Mouse (Mus musculus): Measurements from ENCODE around the gene Sos2. TPM values are rescaled to one million over a fixed set of nuclear protein-coding genes. Genes with fewer than 3 reads are reported as not detected.
"Not testable (repeated sequence)": the region's sequence is repeated elsewhere in the genome, so short reads cannot be mapped to it uniquely, and the experiment has no call there.

The Sos2 gene
- total and polyA plus RNA-seq, 3 experiments, result 11.6 to 123 (median 39.9) TPM

- peaks cover 4% of the 10 kb centered on the region; the same call in 1 of the 2 replicates for H3K4me1 ChIP-seq (ENCODE audit: insufficient read depth, low read depth, low read length)
- no peak for DNase-seq (ENCODE audit: low spot score)
- TF ChIP-seq GATA1 (IDR thresholded peaks at IDR 0.05; ENCODE audit: borderline replicate concordance, low read length) (no peak), CTCF (IDR thresholded peaks at IDR 0.05; ENCODE audit: low read depth, low read length) (no peak), POLR2AphosphoS5 (IDR thresholded peaks at IDR 0.05; ENCODE audit: insufficient replicate concordance, low read depth, low read length) (no peak), TAL1 (conservative IDR thresholded peaks at IDR 0.05; ENCODE audit: low read depth, low read length) (no peak), GATA2 (IDR thresholded peaks at IDR 0.05; ENCODE audit: borderline replicate concordance, low read depth, low read length) (no peak)
- H3K27me3 ChIP-seq (ENCODE audit: insufficient read depth, low read length), result no peaks in the 10 kb centered on the region
- ATAC-seq (ENCODE audit: extremely low read depth, insufficient number of reproducible peaks, low FRiP score, poor library complexity, severe bottlenecking), result no peak
- no peaks in the 10 kb centered on the region for H3K9me3 ChIP-seq (replicated peaks)
- no peak overlapping the region for H3K4me3 ChIP-seq (ENCODE audit: low read depth, low read length)
- peaks cover 72% of the 10 kb centered on the region for H3K36me3 ChIP-seq (replicated peaks)
Measured at GRCm38 (mm10) chr12:69642877-69643276, 38.8 kb downstream of the Sos2 start.

GRCm38 (mm10) chr12:69634761-69635160 lies 46.9 kb downstream of the Sos2 start:
- Histone ChIP-seq H3K27me3 (ENCODE audit: insufficient read depth, low read length) (no peaks in the 10 kb centered on the region), H3K4me3 (ENCODE audit: low read depth, low read length) (no peak overlapping the region), H3K36me3 (replicated peaks) (peaks cover 60% of the 10 kb centered on the region), H3K4me1 (ENCODE audit: insufficient read depth, low read depth, low read length) (no peaks in the 10 kb centered on the region), H3K9me3 (replicated peaks) (no peaks in the 10 kb centered on the region)
- peak; percentile 54; the same call in 1 of the 2 replicates for ATAC-seq (ENCODE audit: extremely low read depth, insufficient number of reproducible peaks, low FRiP score, poor library complexity, severe bottlenecking)
- DNase-seq (ENCODE audit: low spot score), result no peak
- TF ChIP-seq TAL1 (conservative IDR thresholded peaks at IDR 0.05; ENCODE audit: low read depth, low read length) (no peak), GATA1 (IDR thresholded peaks at IDR 0.05; ENCODE audit: borderline replicate concordance, low read length) (no peak), CTCF (IDR thresholded peaks at IDR 0.05; ENCODE audit: low read depth, low read length) (no peak), GATA2 (IDR thresholded peaks at IDR 0.05; ENCODE audit: borderline replicate concordance, low read depth, low read length) (no peak), POLR2AphosphoS5 (IDR thresholded peaks at IDR 0.05; ENCODE audit: insufficient replicate concordance, low read depth, low read length) (no peak)

GRCm38 (mm10) chr12:69618590-69618989 lies 63.1 kb downstream of the Sos2 start:
- not testable (repeated sequence) for H3K27me3 ChIP-seq (ENCODE audit: insufficient read depth, low read length); H3K9me3 ChIP-seq (replicated peaks); DNase-seq (ENCODE audit: low spot score); H3K4me3 ChIP-seq (ENCODE audit: low read depth, low read length); H3K4me1 ChIP-seq (ENCODE audit: insufficient read depth, low read depth, low read length); ATAC-seq (ENCODE audit: extremely low read depth, insufficient number of reproducible peaks, low FRiP score, poor library complexity, severe bottlenecking)
- peaks cover 65% of the 10 kb centered on the region for H3K36me3 ChIP-seq (replicated peaks)

- H3K9me3 ChIP-seq (replicated peaks), result no peaks in the 10 kb centered on the region
- TF ChIP-seq GATA2 (IDR thresholded peaks at IDR 0.05; ENCODE audit: borderline replicate concordance, low read depth, low read length) (no peak), POLR2AphosphoS5 (IDR thresholded peaks at IDR 0.05; ENCODE audit: insufficient replicate concordance, low read depth, low read length) (no peak), CTCF (IDR thresholded peaks at IDR 0.05; ENCODE audit: low read depth, low read length) (no peak), GATA1 (IDR thresholded peaks at IDR 0.05; ENCODE audit: borderline replicate concordance, low read length) (no peak), TAL1 (conservative IDR thresholded peaks at IDR 0.05; ENCODE audit: low read depth, low read length) (no peak)
- no peaks in the 10 kb centered on the region for H3K27me3 ChIP-seq (ENCODE audit: insufficient read depth, low read length)
- peaks cover 58% of the 10 kb centered on the region for H3K36me3 ChIP-seq (replicated peaks)
- DNase-seq (ENCODE audit: low spot score) (no peak), ATAC-seq (ENCODE audit: extremely low read depth, insufficient number of reproducible peaks, low FRiP score, poor library complexity, severe bottlenecking) (no peak)
- peaks cover 2% of the 10 kb centered on the region; the same call in 1 of the 2 replicates for H3K4me1 ChIP-seq (ENCODE audit: insufficient read depth, low read depth, low read length)
- H3K4me3 ChIP-seq (ENCODE audit: low read depth, low read length), result no peak overlapping the region
Measured at GRCm38 (mm10) chr12:69604367-69604766, 77.3 kb downstream of the Sos2 start.

- Histone ChIP-seq H3K9me3 (replicated peaks) (no peaks in the 10 kb centered on the region), H3K27me3 (ENCODE audit: insufficient read depth, low read length) (no peaks in the 10 kb centered on the region), H3K4me1 (ENCODE audit: insufficient read depth, low read depth, low read length) (no peaks in the 10 kb centered on the region), H3K4me3 (ENCODE audit: low read depth, low read length) (no peak overlapping the region), H3K36me3 (replicated peaks) (peaks cover 51% of the 10 kb centered on the region)
- ATAC-seq (ENCODE audit: extremely low read depth, insufficient number of reproducible peaks, low FRiP score, poor library complexity, severe bottlenecking) (0 out of 2 replicates have a peak, but pooled peaks have one; percentile 15), DNase-seq (ENCODE audit: low spot score) (no peak)
- TF ChIP-seq GATA1 (IDR thresholded peaks at IDR 0.05; ENCODE audit: borderline replicate concordance, low read length) (no peak), GATA2 (IDR thresholded peaks at IDR 0.05; ENCODE audit: borderline replicate concordance, low read depth, low read length) (no peak), POLR2AphosphoS5 (IDR thresholded peaks at IDR 0.05; ENCODE audit: insufficient replicate concordance, low read depth, low read length) (no peak), CTCF (IDR thresholded peaks at IDR 0.05; ENCODE audit: low read depth, low read length) (no peak), TAL1 (conservative IDR thresholded peaks at IDR 0.05; ENCODE audit: low read depth, low read length) (no peak)
Measured at GRCm38 (mm10) chr12:69597446-69597845, 84.2 kb downstream of the Sos2 start.

GRCm38 (mm10) chr12:69593130-69593529 lies 88.5 kb downstream of the Sos2 start:
- peaks cover 64% of the 10 kb centered on the region for H3K36me3 ChIP-seq (replicated peaks)
- TF ChIP-seq GATA1 (IDR thresholded peaks at IDR 0.05; ENCODE audit: borderline replicate concordance, low read length), result no peak
- no peak for TF ChIP-seq GATA2 (IDR thresholded peaks at IDR 0.05; ENCODE audit: borderline replicate concordance, low read depth, low read length)
- TF ChIP-seq CTCF (IDR thresholded peaks at IDR 0.05; ENCODE audit: low read depth, low read length), result no peak
- no peak for TF ChIP-seq POLR2AphosphoS5 (IDR thresholded peaks at IDR 0.05; ENCODE audit: insufficient replicate concordance, low read depth, low read length)
- TF ChIP-seq TAL1 (conservative IDR thresholded peaks at IDR 0.05; ENCODE audit: low read depth, low read length), result no peak
- H3K9me3 ChIP-seq (replicated peaks), result no peaks in the 10 kb centered on the region
- H3K4me1 ChIP-seq (ENCODE audit: insufficient read depth, low read depth, low read length), result no peaks in the 10 kb centered on the region
- no peak for DNase-seq (ENCODE audit: low spot score)
- H3K4me3 ChIP-seq (ENCODE audit: low read depth, low read length), result no peak overlapping the region
- no peaks in the 10 kb centered on the region for H3K27me3 ChIP-seq (ENCODE audit: insufficient read depth, low read length)
- ATAC-seq (ENCODE audit: extremely low read depth, insufficient number of reproducible peaks, low FRiP score, poor library complexity, severe bottlenecking), result no peak

GRCm38 (mm10) chr12:69583270-69583629 lies 98.4 kb downstream of the Sos2 start:
- DNase-seq (ENCODE audit: low spot score) (no peak), ATAC-seq (ENCODE audit: extremely low read depth, insufficient number of reproducible peaks, low FRiP score, poor library complexity, severe bottlenecking) (no peak)
- peaks cover 62% of the 10 kb centered on the region for H3K36me3 ChIP-seq (replicated peaks)
- H3K4me1 ChIP-seq (ENCODE audit: insufficient read depth, low read depth, low read length), result peaks cover 31% of the 10 kb centered on the region
- no peaks in the 10 kb centered on the region for H3K9me3 ChIP-seq (replicated peaks)
- H3K4me3 ChIP-seq (ENCODE audit: low read depth, low read length), result peak overlapping the region; percentile 84
- TF ChIP-seq POLR2AphosphoS5 (IDR thresholded peaks at IDR 0.05; ENCODE audit: insufficient replicate concordance, low read depth, low read length) (no peak), CTCF (IDR thresholded peaks at IDR 0.05; ENCODE audit: low read depth, low read length) (no peak), GATA1 (IDR thresholded peaks at IDR 0.05; ENCODE audit: borderline replicate concordance, low read length) (no peak), GATA2 (IDR thresholded peaks at IDR 0.05; ENCODE audit: borderline replicate concordance, low read depth, low read length) (no peak), TAL1 (conservative IDR thresholded peaks at IDR 0.05; ENCODE audit: low read depth, low read length) (no peak)
- H3K27me3 ChIP-seq (ENCODE audit: insufficient read depth, low read length), result no peaks in the 10 kb centered on the region

All from G1E (cell line).